Mouse (Mus musculus): Measurements from ENCODE around the gene Ciz1.

GRCm38 (mm10) chr2:32415801-32416200 lies 63.7 kb downstream of the Ciz1 start:
- TF ChIP-seq CTCF (IDR thresholded peaks at IDR 0.05; ENCODE audit: borderline replicate concordance, extremely low read depth, insufficient read depth, insufficient read length) (no peak), POLR2A (IDR thresholded peaks at IDR 0.05; ENCODE audit: borderline replicate concordance, extremely low read depth, insufficient read depth, insufficient read length, poor library complexity, severe bottlenecking) (no peak)

Data from brain, embryonic 14.5 days (tissue).